Mouse (Mus musculus) erythroblast, embryonic 14.5 days (primary cell): Measurements from ENCODE around the gene Amer2.

Source experiments
- GATA1 ChIP-seq: IDR thresholded peaks from 2 replicates; pipeline ENCODE4 v1.6.1; 2012; ENCODE audit warnings: low read length, inconsistent platforms, mixed read lengths
- TAL1 ChIP-seq: IDR thresholded peaks from 3 replicates; pipeline ENCODE4 v1.6.1; 2012; ENCODE audit warnings: low read length, inconsistent platforms, mixed read lengths

DNA sequence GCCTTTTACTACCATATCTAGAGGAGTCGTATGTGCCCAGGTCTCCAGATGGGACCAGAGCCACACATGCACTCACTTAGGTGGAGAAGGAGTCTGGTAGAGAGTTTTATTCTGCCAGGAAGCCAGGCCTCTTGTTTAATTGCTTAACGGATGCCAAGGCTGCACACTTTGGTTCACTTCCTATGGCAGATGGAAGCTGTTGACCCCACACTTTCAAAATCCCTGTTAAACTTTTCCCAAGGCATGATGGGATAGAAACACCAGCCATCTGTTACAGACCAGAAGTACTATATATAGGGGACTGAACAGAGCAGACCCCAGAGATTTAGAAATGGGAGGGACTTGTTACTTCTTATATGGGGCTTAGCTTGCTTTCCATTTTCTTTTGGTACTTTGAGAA is 32.8 kb downstream of the Amer2 start:
- TF ChIP-seq TAL1, result no peak
- no peak for TF ChIP-seq GATA1
